Mouse (Mus musculus) cerebellum, adult 8-10 months (tissue): ENCODE measurements at regions not wholly inside any gene's neighbourhood (a gene's known extent, or its start where the extent isn't known, plus 50 kb on each side); places are given as distances from the start of the nearest gene placed in this dataset.

Experiments used
- DNase-seq: peaks from one replicate; pipeline ENCODE4 v3.0.0; 2022

GRCm38 (mm10) chr3:128723100-128723499 is 476.6 kb upstream of the Pitx2 start:
- no peak for DNase-seq

GRCm38 (mm10) chr3:128720276-128720675 is 479.4 kb upstream of the Pitx2 start:
- no peak for DNase-seq

- no peak for DNase-seq
Observed at GRCm38 (mm10) chr3:128719226-128719625, 480.5 kb upstream of the Pitx2 start.

- no peak for DNase-seq
Observed at GRCm38 (mm10) chr3:128707270-128707669, 492.4 kb upstream of the Pitx2 start.

- no peak for DNase-seq
Observed at GRCm38 (mm10) chr3:128668468-128669127, 531.1 kb upstream of the Pitx2 start.

DNA sequence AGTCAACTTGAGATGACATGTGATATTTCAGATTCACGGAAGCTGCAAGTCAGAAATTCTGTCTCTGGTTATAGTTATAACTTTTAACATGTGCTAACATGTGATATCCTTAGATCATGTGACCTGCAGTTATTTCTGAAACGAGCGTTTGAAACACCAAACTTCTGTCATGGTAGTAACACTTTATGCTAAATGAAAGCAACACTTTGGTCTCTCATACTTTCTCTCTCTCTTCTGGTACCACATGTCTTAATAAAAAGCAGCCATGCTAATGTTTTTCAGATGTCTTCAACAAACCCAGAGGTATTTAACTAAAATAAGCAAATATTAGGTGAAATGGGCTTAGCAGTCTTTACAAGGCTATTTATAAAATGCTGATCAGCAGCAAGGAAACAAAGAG is 534.5 kb upstream of the Pitx2 start:
- DNase-seq = no peak

- no peak for DNase-seq
Observed at GRCm38 (mm10) chr3:128636960-128637755, 562.5 kb upstream of the Pitx2 start.

- DNase-seq = no peak
Observed at GRCm38 (mm10) chr3:128627696-128628095, 572.0 kb upstream of the Pitx2 start.

GRCm38 (mm10) chr3:128616675-128617074 is 583.0 kb upstream of the Pitx2 start:
- no peak for DNase-seq

GRCm38 (mm10) chr3:128613657-128614056 is 586.0 kb upstream of the Pitx2 start:
- no peak for DNase-seq

GRCm38 (mm10) chr3:128610731-128611130 is 588.9 kb upstream of the Pitx2 start:
- DNase-seq = no peak

GRCm38 (mm10) chr3:128608694-128609093 is 591.0 kb upstream of the Pitx2 start:
- no peak for DNase-seq

DNA sequence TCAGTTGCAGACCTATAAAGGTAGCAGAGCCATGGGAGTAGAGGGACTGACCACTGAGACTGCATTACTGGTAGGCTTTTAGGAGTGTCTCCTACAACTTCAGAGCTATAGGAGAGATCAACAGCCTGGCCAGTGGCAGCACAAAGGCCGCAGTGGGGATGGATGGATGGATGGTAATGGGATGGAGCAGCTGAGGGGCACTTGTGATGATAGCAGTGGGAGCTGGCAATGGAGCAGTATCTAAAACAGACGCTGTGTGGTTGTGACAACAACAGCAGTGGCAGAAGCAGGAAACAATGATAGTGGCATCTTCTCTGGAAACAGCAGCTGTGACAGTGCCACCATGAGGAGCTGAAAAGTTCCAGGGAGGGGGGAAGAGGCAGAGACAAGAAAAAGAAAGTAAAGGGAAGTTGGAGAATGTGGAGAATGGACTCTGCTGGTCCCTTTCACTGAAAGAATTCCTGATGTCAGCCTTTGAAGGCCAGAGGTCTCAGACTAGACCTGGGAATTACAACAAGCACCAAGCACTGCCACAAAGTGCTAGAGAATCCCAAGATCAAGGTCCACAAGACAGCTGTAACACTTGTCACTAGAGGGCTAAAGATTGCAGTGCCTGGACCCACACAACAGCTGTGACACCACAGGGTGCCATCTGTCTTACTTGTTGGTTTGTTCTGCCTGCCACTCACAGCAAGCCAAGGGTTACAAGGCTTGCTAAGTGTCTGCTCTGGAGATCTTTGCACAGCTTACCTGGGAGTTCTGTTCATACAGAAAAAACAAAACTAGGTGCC is 624.1 kb upstream of the Pitx2 start:
- DNase-seq = no peak

DNA sequence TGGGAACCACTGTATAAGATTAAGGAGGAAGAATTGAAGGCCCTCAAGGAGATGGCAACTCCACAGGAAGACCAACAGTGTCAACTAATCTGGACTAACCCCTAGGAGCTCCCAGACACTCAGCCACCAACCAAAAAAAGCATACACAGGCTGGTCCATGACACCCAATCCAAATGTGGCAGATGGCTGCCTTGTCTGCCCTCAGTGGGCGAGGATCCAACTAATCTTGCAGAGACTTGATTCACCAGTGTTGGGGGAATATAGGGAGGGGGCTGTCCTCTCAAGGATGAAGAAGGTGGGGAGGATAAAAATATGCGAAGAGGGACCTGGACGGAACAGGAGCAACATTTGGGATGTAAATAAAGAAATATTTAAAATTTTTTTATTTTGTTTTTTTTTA is 629.1 kb upstream of the Pitx2 start:
- DNase-seq = no peak

DNA sequence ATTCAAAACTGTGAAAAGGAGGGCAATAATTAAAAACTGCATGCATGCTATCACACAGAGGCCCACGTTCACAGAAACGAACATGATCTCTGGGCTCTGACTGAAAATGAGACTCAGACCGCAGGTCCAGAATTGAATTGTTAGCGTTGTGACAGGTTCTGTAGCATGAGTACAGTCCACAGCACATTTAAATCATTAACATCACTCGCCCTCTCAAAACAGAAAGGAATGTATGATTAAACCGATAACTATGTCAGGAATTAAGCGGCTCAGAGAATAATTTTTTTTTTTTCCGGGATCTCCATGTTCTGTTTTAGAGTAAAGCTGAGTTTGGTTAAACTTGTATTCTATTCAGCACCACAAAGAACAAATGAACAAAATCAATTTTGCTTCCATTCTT is 634.3 kb upstream of the Pitx2 start:
- no peak for DNase-seq

DNA sequence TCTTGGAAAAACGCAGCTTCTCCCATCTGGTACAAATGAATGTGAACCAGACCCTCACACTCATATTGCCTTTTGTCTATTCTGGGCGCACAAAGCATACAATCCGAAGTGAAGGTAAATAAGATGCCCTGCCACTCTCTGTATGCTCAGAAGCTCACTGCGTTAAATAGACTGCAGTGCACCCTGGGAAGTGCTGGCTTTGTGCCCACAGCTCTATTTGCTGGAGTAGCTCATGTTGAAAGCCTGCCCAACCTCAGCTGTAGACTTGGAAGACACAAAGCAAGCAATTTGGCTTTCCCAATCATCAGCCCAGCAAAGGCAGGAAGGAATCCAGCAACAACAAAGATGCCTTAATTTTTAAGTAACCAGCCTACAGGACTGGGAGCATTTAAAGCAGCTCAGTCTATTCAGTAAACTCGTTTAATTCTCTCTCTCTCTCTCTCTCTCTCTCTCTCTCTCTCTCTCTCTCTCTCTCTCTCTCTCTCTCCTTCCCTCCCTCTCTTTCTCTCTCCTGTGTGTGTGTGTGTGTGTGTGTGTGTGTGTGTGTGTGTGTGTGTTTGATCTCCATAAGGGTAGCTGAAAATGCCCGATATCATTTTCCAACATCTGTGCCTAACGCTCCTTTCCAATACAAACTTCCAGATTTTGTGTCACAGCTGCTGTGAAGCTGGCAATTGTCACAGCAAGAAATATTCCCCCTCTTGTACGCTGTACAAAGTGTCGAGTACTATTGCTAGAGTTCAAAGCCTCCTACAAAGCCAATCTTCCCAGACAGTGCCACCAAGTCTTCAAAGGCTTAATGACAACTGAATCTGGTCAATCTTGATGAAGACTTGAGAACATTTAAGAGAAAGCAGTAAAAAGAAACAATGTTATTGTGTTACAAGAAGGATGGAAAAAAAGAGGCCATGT is 650.5 kb upstream of the Fam241a start:
- DNase-seq = peak; percentile 0

DNA sequence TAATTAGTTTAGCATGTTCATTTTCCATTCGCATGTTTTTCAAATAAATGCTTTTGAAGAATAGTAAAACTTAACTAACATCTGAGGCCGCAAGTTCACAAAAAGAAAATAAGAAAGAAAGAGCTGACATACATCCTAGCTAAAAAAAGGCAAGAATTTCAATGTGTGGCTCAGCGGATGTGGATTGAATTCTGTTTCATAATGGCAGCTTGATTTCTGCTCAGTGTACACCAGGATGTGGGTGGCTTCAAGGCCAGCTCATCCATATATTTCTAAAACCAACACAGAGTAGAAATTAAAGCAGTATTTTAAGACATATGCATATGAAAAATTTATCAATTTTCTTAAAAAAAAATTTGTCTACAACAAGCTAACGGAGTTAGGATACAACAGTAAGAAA is 629.3 kb upstream of the Fam241a start:
- DNase-seq = no peak

GRCm38 (mm10) chr3:128520671-128521103 is 624.6 kb upstream of the Fam241a start:
- DNase-seq = peak; percentile 1

GRCm38 (mm10) chr3:128519913-128520316 is 623.8 kb upstream of the Fam241a start:
- DNase-seq = peak; percentile 1

DNA sequence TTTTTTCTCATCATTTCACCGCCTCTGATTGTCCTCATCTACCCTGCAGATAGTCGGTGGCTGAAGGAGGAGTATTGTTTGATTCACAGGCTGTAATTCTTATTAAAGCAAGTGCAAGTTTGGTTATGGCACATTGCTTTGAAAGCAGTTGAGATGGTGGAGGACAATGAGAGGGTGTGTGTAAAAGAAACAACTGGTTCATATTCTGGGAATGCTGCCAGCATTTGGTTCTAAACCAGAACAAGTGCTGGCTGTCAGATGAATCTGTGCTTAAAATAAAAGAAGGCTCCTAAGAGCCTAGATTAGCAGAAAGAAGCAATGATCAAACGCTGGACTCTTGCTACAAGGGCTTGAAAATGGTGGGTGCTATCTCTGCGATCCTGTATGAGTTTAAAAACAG is 622.7 kb upstream of the Fam241a start:
- no peak for DNase-seq

GRCm38 (mm10) chr3:128471111-128471510 is 575.0 kb upstream of the Fam241a start:
- no peak for DNase-seq

GRCm38 (mm10) chr3:128429706-128430105 is 533.6 kb upstream of the Fam241a start:
- DNase-seq = no peak

DNA sequence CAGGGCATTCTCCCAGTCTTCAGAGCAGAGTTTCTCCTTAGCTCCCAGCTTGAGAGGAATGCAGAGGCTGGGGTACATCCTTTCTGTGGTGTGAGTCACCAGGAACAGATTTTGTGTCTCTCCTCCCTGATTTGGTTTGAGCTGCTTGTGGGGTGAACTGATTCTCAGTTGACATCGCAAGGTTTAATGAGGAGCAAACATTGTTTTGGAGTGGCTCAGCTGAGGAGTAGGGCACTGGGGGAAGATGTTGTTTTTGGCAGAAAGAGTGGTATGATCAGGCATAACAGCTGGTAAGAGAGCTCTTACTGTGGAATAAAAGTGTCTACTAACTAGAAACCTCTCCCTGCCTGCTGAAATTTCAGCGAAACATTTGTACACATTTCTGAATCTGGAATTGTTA is 519.4 kb upstream of the Fam241a start:
- DNase-seq = no peak
